Mouse (Mus musculus) ES-E14 (cell line): ENCODE measurements at regions not wholly inside any gene's neighbourhood (a gene's known extent, or its start where the extent isn't known, plus 50 kb on each side); places are given as distances from the start of the nearest gene placed in this dataset.

Experiments used
- DNase-seq: peaks from one replicate; pipeline ENCODE4 v3.0.0-alpha.2; 2013; ENCODE audit warnings: low read depth, low spot score
- H3K27ac ChIP-seq: 2 replicates; pipeline ENCODE4 v1.5.1; 2012; ENCODE audit warnings: low read depth, mild to moderate bottlenecking, low read length, moderate library complexity, mixed read lengths; ENCODE audit not compliant: poor library complexity, insufficient read depth, severe bottlenecking
- H3K36me3 ChIP-seq: 2 replicates; pipeline ENCODE4 v1.6.1; 2012; ENCODE audit warnings: mild to moderate bottlenecking, low read length, moderate library complexity, mixed read lengths; ENCODE audit not compliant: control insufficient read depth, poor library complexity, insufficient read depth, severe bottlenecking
- H3K4me1 ChIP-seq, 2 experiments: fragments of 150-350 bp in 1 of 2; sonication (generic) in 1 of 2; 2 replicates each; pipeline ENCODE4 v1.6.1; 2012; ENCODE audit warnings: low read length in 2 of 2, mild to moderate bottlenecking in 1 of 2, mixed read lengths in 1 of 2; ENCODE audit not compliant: control insufficient read depth in 2 of 2, insufficient read depth in 2 of 2, poor library complexity in 1 of 2
- H3K4me3 ChIP-seq, 2 experiments: fragments of 150-350 bp in 1 of 2; sonication (generic) in 1 of 2; 2 replicates each; pipeline ENCODE4 v1.5.1; 2012; ENCODE audit warnings: low read length in 2 of 2, low read depth in 1 of 2, mild to moderate bottlenecking in 1 of 2, mixed read lengths in 1 of 2; ENCODE audit not compliant: insufficient read depth in 1 of 2, poor library complexity in 1 of 2, severe bottlenecking in 1 of 2
- H3K9ac ChIP-seq: 2 replicates; pipeline ENCODE4 v1.6.1; 2012; ENCODE audit warnings: low read depth, mild to moderate bottlenecking, low read length, mixed read lengths; ENCODE audit not compliant: poor library complexity, insufficient read depth, severe bottlenecking
- H3K9me3 ChIP-seq: fragments of 150-350 bp; sonication (generic); 2 replicates; pipeline ENCODE4 v1.6.1; 2012; ENCODE audit warnings: low read depth, mild to moderate bottlenecking, low read length; ENCODE audit not compliant: control insufficient read depth, insufficient read depth
- CHD2 ChIP-seq: IDR thresholded peaks from 2 replicates; pipeline ENCODE4 v1.6.1; 2014; ENCODE audit warnings: mild to moderate bottlenecking, low read depth, low read length, inconsistent platforms
- HCFC1 ChIP-seq: IDR thresholded peaks from 2 replicates; pipeline ENCODE4 v1.6.1; 2012; ENCODE audit warnings: low read length, inconsistent platforms, borderline replicate concordance; ENCODE audit not compliant: insufficient read depth
- MAFK ChIP-seq: IDR thresholded peaks from 2 replicates; pipeline ENCODE4 v1.6.1; 2014; ENCODE audit warnings: mild to moderate bottlenecking, low read depth, low read length, inconsistent platforms; ENCODE audit not compliant: insufficient read depth
- ZC3H11A ChIP-seq: IDR thresholded peaks from 2 replicates; pipeline ENCODE4 v1.6.1; 2012; ENCODE audit warnings: low read depth, mild to moderate bottlenecking, inconsistent platforms, low read length, borderline replicate concordance
- ZNF384 ChIP-seq: IDR thresholded peaks from 2 replicates; pipeline ENCODE4 v1.6.1; 2012; ENCODE audit warnings: low read depth, low read length, inconsistent platforms
- in situ Hi-C, 2 experiments: fragments of 600-800 bp; cut with MboI; formaldehyde crosslinking; loops; one replicate each; pipeline ENCODE4 v1.15.1; 2025; ENCODE audit warnings: low sequenced_read_pairs in 2 of 2, inconsistent platforms in 1 of 2; ENCODE audit not compliant: unreplicated experiment in 2 of 2

GRCm38 (mm10) chrX:146614617-146615016 lies 347.7 kb upstream of the Htr2c start:
- TF ChIP-seq ZC3H11A (no peak), ZNF384 (no peak), MAFK (no peak), CHD2 (no peak), HCFC1 (no peak)
- Histone ChIP-seq H3K36me3 (no peaks in the 10 kb centered on the region), H3K4me3 (no peak overlapping the region), H3K9ac (no peak overlapping the region), H3K27ac (no peak overlapping the region), H3K4me1 (no peaks in the 10 kb centered on the region), H3K9me3 (no peaks in the 10 kb centered on the region)
- no peak for DNase-seq
- in situ Hi-C loops = loop anchor here in 1 of 2 experiments (25.0 kb wide), 1 partner anchor 102 kb away; no protein-coding TSS in a partner anchor
